Mouse (Mus musculus) limb, embryonic 14.5 days (tissue): Measurements from ENCODE around the gene Trex2. TPM values are rescaled to one million over a fixed set of nuclear protein-coding genes. Genes with fewer than 3 reads are reported as not detected.

Source experiments
- ATAC-seq: fragments of 200-750 bp; cut with Nextera tagmentation; 2 replicates; pipeline ENCODE4 v1.8.0; 2017; ENCODE audit warnings: low read depth, moderate number of reproducible peaks, moderate TSS enrichment; ENCODE audit not compliant: low FRiP score
- DNase-seq: peaks from one replicate; pipeline ENCODE4 v3.0.0-alpha.2; 2015; ENCODE audit warnings: low spot score
- H3K27ac ChIP-seq: fragments of 300-500 bp; sonication (generic); replicated peaks from 2 replicates; pipeline ENCODE4 v1.5.1; 2014; ENCODE audit warnings: low read depth, mild to moderate bottlenecking, low read length, moderate library complexity, mixed read lengths
- H3K27me3 ChIP-seq: fragments of 300-500 bp; sonication (generic); 2 replicates; pipeline ENCODE4 v1.6.1; 2014; ENCODE audit warnings: low read length, mixed read lengths; ENCODE audit not compliant: control insufficient read depth, insufficient read depth
- H3K36me3 ChIP-seq: fragments of 300-500 bp; sonication (generic); 2 replicates; pipeline ENCODE4 v1.6.1; 2014; ENCODE audit warnings: mild to moderate bottlenecking, low read length, moderate library complexity, mixed read lengths; ENCODE audit not compliant: control insufficient read depth, insufficient read depth
- H3K4me1 ChIP-seq: fragments of 300-500 bp; sonication (generic); 2 replicates; pipeline ENCODE4 v1.6.1; 2014; ENCODE audit warnings: antibody characterized with exemption, low read length, mixed read lengths; ENCODE audit not compliant: control insufficient read depth, insufficient read depth
- H3K4me2 ChIP-seq: fragments of 300-500 bp; sonication (generic); replicated peaks from 2 replicates; pipeline ENCODE4 v1.6.1; 2014; ENCODE audit warnings: low read depth, mild to moderate bottlenecking, low read length, moderate library complexity; ENCODE audit not compliant: severe bottlenecking
- H3K4me3 ChIP-seq: fragments of 300-500 bp; sonication (generic); replicated peaks from 2 replicates; pipeline ENCODE4 v1.5.1; 2014; ENCODE audit warnings: low read length
- H3K9ac ChIP-seq: fragments of 300-500 bp; sonication (generic); 2 replicates; pipeline ENCODE4 v1.6.1; 2014; ENCODE audit warnings: mild to moderate bottlenecking, low read depth, low read length, moderate library complexity; ENCODE audit not compliant: severe bottlenecking
- H3K9me3 ChIP-seq: fragments of 300-500 bp; sonication (generic); 2 replicates; pipeline ENCODE4 v1.6.1; 2016; ENCODE audit warnings: low read length; ENCODE audit not compliant: control insufficient read depth
- POLR2A ChIP-seq: fragments of 200-500 bp; IDR thresholded peaks from 2 replicates; pipeline ENCODE4 v1.8.0; 2012; ENCODE audit warnings: inconsistent platforms, mild to moderate bottlenecking, moderate library complexity, borderline replicate concordance; ENCODE audit not compliant: insufficient read depth, insufficient read length; ENCODE audit errors: extremely low read depth
- WGBS: fragments of 180-500 bp; shearing (Covaris S2); extraction: QIAGEN DNeasy Blood & Tissue Kit; methylation state at CpG from one replicate; pipeline ENCODE4 v1.1.7; 2014; 5-methylcytosine and 5-hydroxymethylcytosine counted together
- polyA plus RNA-seq, 2 experiments: library from polyadenylated mRNA; depleted of rRNA in 1 of 2; stranded (reverse) in 1 of 2; unstranded in 1 of 2; fragments of >200 nt; fragmentation: Nextera tagmentation in 1 of 2; extraction: Ambion mirVana in 1 of 2; gene quantifications; 2 replicates each; pipeline versions ENCODE4 v1.2.1 to v1.2.3; 2012 to 2014

Trex2 gene
- polyA plus RNA-seq, 2 experiments: 0.83 to 0.99 TPM

DNA sequence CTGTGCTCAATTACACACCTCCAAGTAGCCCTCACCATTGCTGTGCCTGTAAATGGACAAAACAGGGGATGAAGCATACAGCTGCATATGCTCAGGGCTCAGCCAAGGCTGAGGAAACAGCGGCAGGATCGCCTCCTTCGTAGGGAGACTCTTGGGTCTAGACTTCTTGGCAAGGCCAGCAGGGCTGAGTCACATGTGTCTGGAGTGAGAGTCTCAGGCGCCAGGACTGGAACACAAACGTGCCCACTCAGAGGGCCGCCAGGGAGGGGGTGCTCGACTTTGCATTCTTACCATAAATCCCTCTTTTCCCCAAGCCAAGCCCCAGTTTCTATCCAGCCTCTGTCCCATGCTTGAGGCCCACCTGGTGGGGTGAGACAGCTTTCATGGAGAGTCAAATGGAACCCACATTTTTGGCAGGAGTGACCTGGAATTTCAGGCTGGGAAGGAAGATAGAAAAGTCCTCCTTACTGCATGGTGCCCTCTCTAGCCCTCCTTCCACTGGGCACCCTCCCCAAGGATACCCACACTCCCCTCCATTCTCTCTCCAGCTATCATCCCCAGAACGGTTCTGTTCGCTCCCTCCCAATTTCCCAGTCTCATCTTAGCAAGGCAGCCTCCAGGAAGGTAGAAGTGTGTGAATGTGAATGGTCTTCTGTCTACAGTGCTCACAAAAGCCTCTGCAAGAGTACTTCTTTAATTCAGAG lies 30.5 kb upstream of the Trex2 start:
- no peak overlapping the region for H3K9ac ChIP-seq
- peak overlapping the region; percentile 91 for H3K27ac ChIP-seq
- no peak for TF ChIP-seq POLR2A
- DNase-seq: peak; percentile 63
- ATAC-seq: peak; percentile 82
- H3K4me3 ChIP-seq: no peak overlapping the region
- peaks cover 38% of the 10 kb centered on the region for H3K4me1 ChIP-seq
- H3K9me3 ChIP-seq: no peaks in the 10 kb centered on the region
- no peaks in the 10 kb centered on the region for H3K27me3 ChIP-seq
- no peaks in the 10 kb centered on the region for H3K36me3 ChIP-seq
- 0 out of 2 replicates have a peak overlapping the region, but pooled peaks have one; percentile 3 for H3K4me2 ChIP-seq
- WGBS: 51% methylated on average over 9 of the region's 9 CpGs

DNA sequence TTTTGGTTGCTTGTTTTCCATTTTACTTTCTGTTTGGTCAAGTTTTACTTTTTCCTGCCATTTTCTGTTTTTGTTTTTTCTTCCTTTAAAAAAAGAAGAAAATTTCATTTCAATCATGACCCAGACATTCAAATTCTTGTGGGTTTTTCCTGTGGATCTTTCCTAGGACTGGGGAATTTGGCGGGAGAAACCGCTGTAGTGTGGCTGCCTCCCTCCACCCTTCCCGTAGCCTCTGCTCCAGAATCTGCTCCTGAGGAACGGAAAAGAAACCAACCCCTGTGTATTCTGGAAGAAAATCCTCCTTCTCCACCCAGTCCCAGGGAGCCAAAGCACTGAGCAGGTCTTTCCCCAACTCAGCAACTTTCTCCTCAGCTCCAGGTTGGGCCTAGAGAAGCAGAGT lies 25.6 kb upstream of the Trex2 start:
- H3K36me3 ChIP-seq: no peaks in the 10 kb centered on the region
- no peaks in the 10 kb centered on the region for H3K9me3 ChIP-seq
- ATAC-seq (no peak), DNase-seq (no peak)
- no peak for TF ChIP-seq POLR2A
- no peak overlapping the region for H3K9ac ChIP-seq
- 0 out of 2 replicates have a peak overlapping the region, but pooled peaks have one; percentile 26 for H3K27ac ChIP-seq
- no peaks in the 10 kb centered on the region for H3K27me3 ChIP-seq
- H3K4me3 ChIP-seq: no peak overlapping the region
- H3K4me1 ChIP-seq: peaks cover 10% of the 10 kb centered on the region; the same call in 1 of the 2 replicates
- 87% methylated on average over 4 of the region's 4 CpGs for WGBS
- no peak overlapping the region for H3K4me2 ChIP-seq

GRCm38 (mm10) chrX:73458877-73459392 lies 23.8 kb upstream of the Trex2 start, which contains the start of gene Haus7:
Gene Haus7 (minus strand): TSS chrX:73459044.
- 25% methylated on average over 26 of the region's 26 CpGs for WGBS
- DNase-seq: peak; percentile 94
- ATAC-seq: peak; percentile 100
- Histone ChIP-seq H3K4me1 (no peaks in the 10 kb centered on the region), H3K9ac (peak within 1 kb of the TSS; percentile 52), H3K27me3 (no peaks in the 10 kb centered on the region), H3K4me3 (peak within 1 kb of the TSS; percentile 49), H3K36me3 (no peaks in the 10 kb centered on the region), H3K4me2 (peak within 1 kb of the TSS; percentile 54), H3K27ac (no peak within 1 kb of the TSS), H3K9me3 (no peaks in the 10 kb centered on the region)
- TF ChIP-seq POLR2A: no peak

DNA sequence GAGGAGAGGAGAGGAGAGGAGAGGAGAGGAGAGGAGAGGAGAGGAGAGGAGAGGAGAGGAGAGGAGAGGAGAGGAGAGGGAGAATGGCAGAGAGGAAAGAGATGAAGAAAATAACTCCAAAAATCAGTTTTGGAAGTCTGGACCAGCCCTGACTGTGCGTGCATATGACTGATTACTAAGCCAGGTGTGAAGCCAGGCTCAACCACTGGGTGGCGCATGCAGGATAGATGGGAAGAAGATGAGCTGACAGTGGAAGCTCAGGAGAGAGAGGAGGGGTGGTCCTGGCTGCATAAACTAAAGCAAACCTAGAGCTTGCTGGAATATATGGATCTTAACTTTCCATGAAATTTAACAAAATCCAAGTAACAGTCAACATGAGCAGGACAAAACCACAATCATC lies 16.8 kb upstream of the Trex2 start:
- DNase-seq (peak; percentile 32), ATAC-seq (no peak)
- Histone ChIP-seq H3K27ac (no peak overlapping the region), H3K36me3 (peaks cover 11% of the 10 kb centered on the region; the same call in 1 of the 2 replicates), H3K4me3 (no peak overlapping the region), H3K9ac (no peak overlapping the region), H3K4me1 (no peaks in the 10 kb centered on the region), H3K4me2 (no peak overlapping the region), H3K9me3 (no peaks in the 10 kb centered on the region), H3K27me3 (no peaks in the 10 kb centered on the region)
- WGBS: 29% methylated on average over 2 of the region's 2 CpGs
- TF ChIP-seq POLR2A: no peak

DNA sequence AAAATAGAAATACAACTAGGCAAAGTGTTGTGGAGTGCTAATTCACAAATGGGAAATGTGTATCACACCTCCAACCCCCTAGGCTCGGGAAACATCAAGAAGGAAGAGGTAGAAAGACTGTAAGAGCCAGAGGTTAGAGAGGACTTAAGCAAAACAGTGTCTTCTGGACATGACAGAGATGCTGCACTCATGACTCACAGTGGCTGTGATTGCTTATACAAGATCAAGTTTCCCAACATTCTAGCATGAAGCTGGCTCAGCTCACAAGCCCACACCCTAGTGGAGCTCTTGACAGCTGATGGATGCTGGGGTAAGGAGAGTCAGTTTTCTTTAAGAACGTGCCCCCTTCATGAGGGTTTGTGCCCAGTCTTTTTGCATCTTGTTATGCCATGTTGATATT lies 6.3 kb upstream of the Trex2 start:
- no peak overlapping the region for H3K27ac ChIP-seq
- H3K9me3 ChIP-seq: no peaks in the 10 kb centered on the region
- ATAC-seq: no peak
- H3K4me1 ChIP-seq: no peaks in the 10 kb centered on the region
- no peak for TF ChIP-seq POLR2A
- H3K4me2 ChIP-seq: no peak overlapping the region
- no peaks in the 10 kb centered on the region for H3K27me3 ChIP-seq
- DNase-seq: no peak
- H3K36me3 ChIP-seq: 0 out of 2 replicates have a peak, but pooled peaks cover 5% of the 10 kb centered on the region
- H3K9ac ChIP-seq: no peak overlapping the region
- WGBS: 66% methylated on average over 2 of the region's 2 CpGs
- H3K4me3 ChIP-seq: no peak overlapping the region
